8 mouse cellular contexts compared by ENCODE assay signal in the genomic region with DNA sequence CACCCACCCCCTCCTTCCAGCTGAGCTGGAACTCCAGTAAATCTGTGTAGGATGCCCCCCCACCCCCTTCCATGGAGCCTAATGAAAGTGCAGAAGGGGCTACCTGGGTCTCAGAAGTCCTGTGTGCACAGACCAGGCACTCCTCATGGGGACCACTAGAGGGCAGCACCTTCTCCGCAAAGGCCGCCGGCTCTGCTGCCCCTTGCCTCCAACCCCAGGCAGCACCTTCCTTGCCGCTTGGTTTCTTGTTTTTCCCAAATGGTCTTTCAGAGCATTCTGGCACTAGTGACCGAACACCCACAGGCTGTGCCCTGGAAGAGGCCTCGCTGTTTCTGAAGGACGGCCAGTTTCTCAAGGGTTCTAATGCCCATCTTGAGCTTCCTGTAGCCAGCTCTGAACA. TPM values are rescaled to one million over a fixed set of nuclear protein-coding genes. Genes with fewer than 3 reads are reported as not detected.
DNase-seq lines count a peak whose midpoint lies in the region; ATAC-seq and TF ChIP-seq lines count a peak whose summit lies in the region.

No protein-coding gene starts in this region.

- no peak for TF ChIP-seq POLR2A in small intestine, adult 2 months (IDR thresholded peaks at IDR 0.05; ENCODE audit: low read depth, low read length)

- TF ChIP-seq EP300 in lung, postnatal 0 days (IDR thresholded peaks at IDR 0.05), result no peak

- no peak for ATAC-seq in hindbrain, embryonic 13.5 days (ENCODE audit: low FRiP score)
- 0 out of 2 replicates have a peak, but pooled peaks have one; percentile 33 for ATAC-seq in heart, embryonic 12.5 days (ENCODE audit: insufficient number of reproducible peaks, low FRiP score)
- ATAC-seq in kidney, postnatal 0 days (replicated peaks; ENCODE audit: low FRiP score, low read depth), result no peak
- peak; percentile 60 for ATAC-seq in lung, postnatal 0 days

- H3K27me3 ChIP-seq in hindbrain, embryonic 10.5 days (ENCODE audit: insufficient read depth, poor library complexity, severe bottlenecking), result no peaks in the 10 kb centered on the region
- H3K27me3 ChIP-seq in hindbrain, embryonic 13.5 days, result no peaks in the 10 kb centered on the region
- H3K27me3 ChIP-seq in heart, embryonic 12.5 days (replicated peaks), result no peaks in the 10 kb centered on the region
- H3K27me3 ChIP-seq in kidney, postnatal 0 days (ENCODE audit: insufficient read depth, low read length), result no peaks in the 10 kb centered on the region
- H3K27me3 ChIP-seq in lung, postnatal 0 days (replicated peaks; ENCODE audit: insufficient read depth, low read length), result no peaks in the 10 kb centered on the region
- no peaks in the 10 kb centered on the region for H3K27me3 ChIP-seq in small intestine, adult 2 months (ENCODE audit: control insufficient read depth, insufficient read depth, low read length)

- peak; percentile 84 for TF ChIP-seq CTCF in kidney, postnatal 0 days (IDR thresholded peaks at IDR 0.05; ENCODE audit: low read depth)
- TF ChIP-seq CTCF in lung, postnatal 0 days (IDR thresholded peaks at IDR 0.05), result peak; percentile 86
- TF ChIP-seq CTCF in small intestine, adult 2 months (IDR thresholded peaks at IDR 0.05; ENCODE audit: extremely low read depth, insufficient read length, insufficient replicate concordance, low read depth, low read length), result peak; percentile 90

- peak; percentile 64 for DNase-seq in hindbrain, embryonic 10.5 days (ENCODE audit: low spot score)
- peak; percentile 66 for DNase-seq in NIH3T3 (ENCODE audit: low read depth)
- DNase-seq in cerebellum, postnatal 36 days, result peak; percentile 43 to 44
- peak; percentile 81 for DNase-seq in kidney, postnatal 0 days (ENCODE audit: low spot score)
- DNase-seq in lung, postnatal 0 days (ENCODE audit: low spot score), result peak; percentile 72

- 0 out of 2 replicates have a peak, but pooled peaks cover 3% of the 10 kb centered on the region for H3K9me3 ChIP-seq in hindbrain, embryonic 10.5 days
- H3K9me3 ChIP-seq in hindbrain, embryonic 13.5 days, result no peaks in the 10 kb centered on the region
- H3K9me3 ChIP-seq in heart, embryonic 12.5 days (replicated peaks), result peaks cover 3% of the 10 kb centered on the region; the same call in 1 of the 2 replicates
- no peaks in the 10 kb centered on the region for H3K9me3 ChIP-seq in kidney, postnatal 0 days (replicated peaks; ENCODE audit: low read length)
- no peaks in the 10 kb centered on the region for H3K9me3 ChIP-seq in lung, postnatal 0 days (ENCODE audit: low read length)

- no peak overlapping the region for H3K27ac ChIP-seq in hindbrain, embryonic 10.5 days
- H3K27ac ChIP-seq in hindbrain, embryonic 13.5 days, result no peak overlapping the region
- no peak overlapping the region for H3K27ac ChIP-seq in heart, embryonic 12.5 days (ENCODE audit: poor library complexity, severe bottlenecking)
- no peak overlapping the region for H3K27ac ChIP-seq in kidney, postnatal 0 days
- H3K27ac ChIP-seq in lung, postnatal 0 days (ENCODE audit: low read length), result no peak overlapping the region
- H3K27ac ChIP-seq in small intestine, adult 2 months (ENCODE audit: insufficient read depth, low read depth, low read length), result no peak overlapping the region

- H3K4me1 ChIP-seq in hindbrain, embryonic 10.5 days (replicated peaks), result peaks cover 14% of the 10 kb centered on the region
- 0 out of 2 replicates have a peak, but pooled peaks cover 2% of the 10 kb centered on the region for H3K4me1 ChIP-seq in hindbrain, embryonic 13.5 days (replicated peaks)
- no peaks in the 10 kb centered on the region for H3K4me1 ChIP-seq in heart, embryonic 12.5 days (replicated peaks)
- no peaks in the 10 kb centered on the region for H3K4me1 ChIP-seq in kidney, postnatal 0 days (replicated peaks; ENCODE audit: insufficient read depth, low read length)
- H3K4me1 ChIP-seq in lung, postnatal 0 days (ENCODE audit: insufficient read depth, low read depth, low read length), result no peaks in the 10 kb centered on the region
- H3K4me1 ChIP-seq in small intestine, adult 2 months (ENCODE audit: control insufficient read depth, insufficient read depth, insufficient read length, low read length), result no peaks in the 10 kb centered on the region

- WGBS in hindbrain, embryonic 10.5 days, result 7% methylated on average over 7 of the region's 7 CpGs
- 6% methylated on average over 7 of the region's 7 CpGs for WGBS in hindbrain, embryonic 13.5 days
- 8% methylated on average over 7 of the region's 7 CpGs for WGBS in heart, embryonic 12.5 days
- 2% methylated on average over 7 of the region's 7 CpGs for WGBS in kidney, postnatal 0 days
- WGBS in lung, postnatal 0 days, result 4% methylated on average over 7 of the region's 7 CpGs
- 4% methylated on average over 7 of the region's 7 CpGs for WGBS in small intestine, adult 2 months

- H3K9ac ChIP-seq in hindbrain, embryonic 13.5 days, result no peak overlapping the region
- no peak overlapping the region for H3K9ac ChIP-seq in heart, embryonic 12.5 days
- H3K9ac ChIP-seq in kidney, postnatal 0 days (ENCODE audit: low read depth, low read length), result no peak overlapping the region
- H3K9ac ChIP-seq in lung, postnatal 0 days (replicated peaks; ENCODE audit: low read depth), result no peak overlapping the region

- no peaks in the 10 kb centered on the region for H3K36me3 ChIP-seq in hindbrain, embryonic 10.5 days
- H3K36me3 ChIP-seq in hindbrain, embryonic 13.5 days, result no peaks in the 10 kb centered on the region
- H3K36me3 ChIP-seq in heart, embryonic 12.5 days, result no peaks in the 10 kb centered on the region
- no peaks in the 10 kb centered on the region for H3K36me3 ChIP-seq in kidney, postnatal 0 days (ENCODE audit: insufficient read depth, low read length)
- no peaks in the 10 kb centered on the region for H3K36me3 ChIP-seq in lung, postnatal 0 days (ENCODE audit: insufficient read depth, low read length)
- H3K36me3 ChIP-seq in small intestine, adult 2 months (ENCODE audit: control insufficient read depth, insufficient read depth, low read length), result no peaks in the 10 kb centered on the region

- no peak overlapping the region for H3K4me3 ChIP-seq in hindbrain, embryonic 10.5 days
- no peak overlapping the region for H3K4me3 ChIP-seq in hindbrain, embryonic 13.5 days
- H3K4me3 ChIP-seq in heart, embryonic 12.5 days, result no peak overlapping the region
- no peak overlapping the region for H3K4me3 ChIP-seq in kidney, postnatal 0 days (replicated peaks; ENCODE audit: low read depth, low read length)
- no peak overlapping the region for H3K4me3 ChIP-seq in lung, postnatal 0 days (ENCODE audit: low read depth, low read length)
- no peak overlapping the region for H3K4me3 ChIP-seq in small intestine, adult 2 months (ENCODE audit: low read depth, low read length)

- no peak overlapping the region for H3K4me2 ChIP-seq in hindbrain, embryonic 13.5 days
- peak overlapping the region; percentile 50 for H3K4me2 ChIP-seq in heart, embryonic 12.5 days
- H3K4me2 ChIP-seq in kidney, postnatal 0 days (ENCODE audit: low read length), result peak overlapping the region; percentile 34; the same call in 1 of the 2 replicates
- no peak overlapping the region for H3K4me2 ChIP-seq in lung, postnatal 0 days (replicated peaks; ENCODE audit: low read depth, low read length)

RNA-seq across cellular contexts. Expression of gene Car6, which starts 24.6 kb away (rescaled TPM):
- polyA plus RNA-seq in hindbrain, embryonic 10.5 days (2016; fragmentation: Nextera tagmentation; extraction: Ambion mirVana), result 0.14 TPM in 1 of 2 replicates, not detected in the other
- not detected in 2 replicates for polyA plus RNA-seq in hindbrain, embryonic 13.5 days (2015; fragmentation: Nextera tagmentation; extraction: Ambion mirVana)
- polyA plus RNA-seq in heart, embryonic 12.5 days (2016; fragmentation: Nextera tagmentation; extraction: Ambion mirVana), result not detected in 2 replicates
- not detected in 2 replicates for polyA plus RNA-seq in kidney, postnatal 0 days (2015; fragmentation: Nextera tagmentation; extraction: Ambion mirVana)
- 0.27 and 0.32 TPM in 2 replicates for polyA plus RNA-seq in lung, postnatal 0 days (2015; fragmentation: Nextera tagmentation; extraction: Ambion mirVana)
- polyA plus RNA-seq in small intestine, adult 2 months (2012; rRNA removed), result 0.14 TPM in 1 of 2 replicates, not detected in the other

RNA-seq across cellular contexts. Expression of gene Slc2a7, which starts 27.8 kb away (rescaled TPM):
- not detected in 2 replicates for polyA plus RNA-seq in hindbrain, embryonic 10.5 days (2016; fragmentation: Nextera tagmentation; extraction: Ambion mirVana)
- not detected in 2 replicates for polyA plus RNA-seq in hindbrain, embryonic 13.5 days (2015; fragmentation: Nextera tagmentation; extraction: Ambion mirVana)
- not detected in 2 replicates for polyA plus RNA-seq in heart, embryonic 12.5 days (2016; fragmentation: Nextera tagmentation; extraction: Ambion mirVana)
- not detected in 2 replicates for polyA plus RNA-seq in kidney, postnatal 0 days (2015; fragmentation: Nextera tagmentation; extraction: Ambion mirVana)
- not detected in 2 replicates for polyA plus RNA-seq in lung, postnatal 0 days (2015; fragmentation: Nextera tagmentation; extraction: Ambion mirVana)
- polyA plus RNA-seq in small intestine, adult 2 months (2012; rRNA removed), result 47.2 and 68.9 TPM in 2 replicates

RNA-seq across cellular contexts. Expression of gene Slc2a5, which starts 57.5 kb away (rescaled TPM):
- 1.1 and 2.0 TPM in 2 replicates for polyA plus RNA-seq in hindbrain, embryonic 10.5 days (2016; fragmentation: Nextera tagmentation; extraction: Ambion mirVana)
- 1.8 and 2.7 TPM in 2 replicates for polyA plus RNA-seq in hindbrain, embryonic 13.5 days (2015; fragmentation: Nextera tagmentation; extraction: Ambion mirVana)
- polyA plus RNA-seq in heart, embryonic 12.5 days (2016; fragmentation: Nextera tagmentation; extraction: Ambion mirVana), result 1.2 and 1.7 TPM in 2 replicates
- polyA plus RNA-seq in kidney, postnatal 0 days (2015; fragmentation: Nextera tagmentation; extraction: Ambion mirVana), result 8.1 and 9.3 TPM in 2 replicates
- 0.23 and 0.60 TPM in 2 replicates for polyA plus RNA-seq in lung, postnatal 0 days (2015; fragmentation: Nextera tagmentation; extraction: Ambion mirVana)
- 165 and 177 TPM in 2 replicates for polyA plus RNA-seq in small intestine, adult 2 months (2012; rRNA removed)

RNA-seq across cellular contexts. Expression of gene Eno1, which starts 60.0 kb away (rescaled TPM):
- polyA plus RNA-seq in hindbrain, embryonic 10.5 days (2016; fragmentation: Nextera tagmentation; extraction: Ambion mirVana), result 2,517 and 3,327 TPM in 2 replicates
- 1,025 and 1,119 TPM in 2 replicates for polyA plus RNA-seq in hindbrain, embryonic 13.5 days (2015; fragmentation: Nextera tagmentation; extraction: Ambion mirVana)
- 2,142 and 2,173 TPM in 2 replicates for polyA plus RNA-seq in heart, embryonic 12.5 days (2016; fragmentation: Nextera tagmentation; extraction: Ambion mirVana)
- polyA plus RNA-seq in kidney, postnatal 0 days (2015; fragmentation: Nextera tagmentation; extraction: Ambion mirVana), result 1,062 and 1,157 TPM in 2 replicates
- 305 and 319 TPM in 2 replicates for polyA plus RNA-seq in lung, postnatal 0 days (2015; fragmentation: Nextera tagmentation; extraction: Ambion mirVana)
- 223 and 498 TPM in 2 replicates for polyA plus RNA-seq in small intestine, adult 2 months (2012; rRNA removed)

Comparison
In these comparisons a context has a peak if more than half of its experiments do, and no peak if none do; other contexts are left out.
1. ATAC-seq: peak in heart, embryonic 12.5 days (single experiment) and lung, postnatal 0 days (single experiment); none in hindbrain, embryonic 13.5 days (single experiment) and kidney, postnatal 0 days (single experiment).
2. H3K4me2 ChIP-seq: peak in heart, embryonic 12.5 days (single experiment) and kidney, postnatal 0 days (single experiment); none in hindbrain, embryonic 13.5 days (single experiment) and lung, postnatal 0 days (single experiment).
3. RNA of gene Slc2a7, which starts 27.8 kb away (polyA plus RNA-seq): 47.2 to 68.9 TPM in small intestine, adult 2 months; not detected in hindbrain, embryonic 10.5 days, not detected in hindbrain, embryonic 13.5 days, not detected in heart, embryonic 12.5 days, not detected in kidney, postnatal 0 days and not detected in lung, postnatal 0 days; every median in the first group is over 10 times any median in the second.
4. RNA of gene Slc2a5, which starts 57.5 kb away (polyA plus RNA-seq): 165 to 177 TPM in small intestine, adult 2 months; 8.1 to 9.3 TPM in kidney, postnatal 0 days, 1.8 to 2.7 TPM in hindbrain, embryonic 13.5 days, 1.2 to 1.7 TPM in heart, embryonic 12.5 days, 1.1 to 2.0 TPM in hindbrain, embryonic 10.5 days and 0.23 to 0.60 TPM in lung, postnatal 0 days; every median in the first group is over 10 times any median in the second.
5. Peak in every context shown above with its lines, with median percentiles within 50 percentile points of each other: DNase-seq and CTCF ChIP-seq.